Mouse (Mus musculus): ENCODE data around the gene Golm1. TPM values are rescaled to one million over a fixed set of nuclear protein-coding genes. Genes with fewer than 3 reads are reported as not detected.

The Golm1 gene
- polyA plus RNA-seq, 2 experiments, result 25.5 to 43.3 TPM

DNA sequence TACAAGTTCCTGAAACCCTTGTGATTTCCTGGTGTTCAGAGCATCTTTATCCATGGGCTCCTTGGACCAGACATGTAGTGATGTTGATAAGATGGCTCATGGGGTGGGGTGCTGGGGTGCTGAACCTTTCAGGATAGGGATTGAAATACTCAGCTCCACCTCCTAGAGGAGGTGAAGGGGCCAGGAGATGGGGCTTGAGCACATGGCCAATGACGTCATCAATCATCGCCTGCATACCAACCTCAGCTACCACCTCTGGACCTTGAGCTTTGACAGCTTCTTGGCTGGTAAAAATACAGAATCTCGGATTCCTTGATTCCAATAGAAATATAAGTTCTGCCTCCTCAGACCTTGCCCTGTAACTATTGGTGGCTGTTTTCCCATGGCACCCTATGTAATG lies 30.1 kb downstream of the Golm1 start:
- Histone ChIP-seq H3K36me3 (replicated peaks; ENCODE audit: control insufficient read depth, insufficient read depth, low read depth) (peaks cover 30% of the 10 kb centered on the region), H3K4me1 (replicated peaks; ENCODE audit: control insufficient read depth in 2 of 2, insufficient read depth in 2 of 2, low read length in 1 of 2) (peaks cover 30 to 34% of the 10 kb centered on the region in 2 experiments), H3K9me3 (ENCODE audit: control insufficient read depth, low read length) (no peaks in the 10 kb centered on the region), H3K27ac (no peak overlapping the region), H3K4me3 (ENCODE audit: insufficient read depth in 1 of 2, low read depth in 2 of 2, low read length in 2 of 2) (no peak overlapping the region), H3K9ac (replicated peaks) (no peak overlapping the region), H3K27me3 (ENCODE audit: control insufficient read depth, insufficient read depth, low read length) (no peaks in the 10 kb centered on the region), H3K4me2 (ENCODE audit: low read depth) (no peak overlapping the region)
- TF ChIP-seq EP300 (IDR thresholded peaks at IDR 0.05; ENCODE audit: low read depth) (no peak), CTCF (IDR thresholded peaks at IDR 0.05; ENCODE audit: low read depth) (no peak)
- no peak for ATAC-seq (ENCODE audit: insufficient read depth)
- DNase-seq (ENCODE audit: low read depth in 3 of 3, low spot score in 3 of 3), result no peak
- 77% methylated on average over 3 of the region's 3 CpGs for WGBS (ENCODE audit: insufficient replicate concordance)

DNA sequence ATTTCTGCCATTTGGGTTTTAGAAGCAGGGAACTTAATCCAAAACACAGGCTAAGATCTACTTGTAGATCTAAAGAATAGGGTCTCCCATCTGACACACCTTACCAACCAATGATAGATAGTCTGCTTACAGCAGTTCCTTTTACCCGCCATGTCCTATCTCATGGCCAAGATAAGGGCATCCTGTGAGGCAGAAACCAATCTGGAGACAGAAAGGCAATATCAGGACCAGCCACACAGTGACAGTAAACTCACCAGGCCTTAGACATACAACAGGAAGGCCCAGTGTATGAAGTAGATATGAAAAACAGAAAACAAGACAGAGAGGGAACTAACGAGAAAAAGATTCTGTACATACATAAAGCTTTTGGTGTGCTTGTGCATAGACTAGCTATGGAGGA lies 32.8 kb downstream of the Golm1 start:
- Histone ChIP-seq H3K4me2 (ENCODE audit: low read depth) (peak overlapping the region; percentile 57), H3K36me3 (replicated peaks; ENCODE audit: control insufficient read depth, insufficient read depth, low read depth) (peaks cover 38% of the 10 kb centered on the region), H3K9me3 (ENCODE audit: control insufficient read depth, low read length) (no peaks in the 10 kb centered on the region), H3K4me3 (ENCODE audit: insufficient read depth in 1 of 2, low read depth in 2 of 2, low read length in 2 of 2) (no peak overlapping the region), H3K9ac (replicated peaks) (no peak overlapping the region), H3K4me1 (replicated peaks; ENCODE audit: control insufficient read depth in 2 of 2, insufficient read depth in 2 of 2, low read length in 1 of 2) (peaks cover 47 to 53% of the 10 kb centered on the region in 2 experiments), H3K27me3 (ENCODE audit: control insufficient read depth, insufficient read depth, low read length) (no peaks in the 10 kb centered on the region), H3K27ac (peak overlapping the region; percentile 88)
- ATAC-seq (ENCODE audit: insufficient read depth) (peak; percentile 94), DNase-seq (ENCODE audit: low read depth in 3 of 3, low spot score in 3 of 3) (peak; percentile 76 to 80 (median 76))
- WGBS (ENCODE audit: insufficient replicate concordance), result 5% methylated on average over 2 of the region's 2 CpGs
- TF ChIP-seq CTCF (IDR thresholded peaks at IDR 0.05; ENCODE audit: low read depth) (peak; percentile 21; the same call in 1 of the 2 replicates), EP300 (IDR thresholded peaks at IDR 0.05; ENCODE audit: low read depth) (peak; percentile 98)

DNA sequence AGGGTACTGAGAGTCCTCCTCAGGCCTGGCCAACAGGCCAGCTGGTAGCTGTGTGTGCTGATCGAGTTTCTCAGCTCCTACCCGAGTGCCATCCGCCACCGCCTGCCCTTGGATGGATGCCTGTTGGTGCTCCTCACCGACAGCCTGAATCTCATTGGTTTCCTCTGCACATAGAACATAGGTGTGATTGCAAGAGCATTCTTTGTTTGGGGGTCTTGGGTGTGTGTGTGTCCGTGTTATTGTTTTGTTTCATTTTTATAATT lies 35.5 kb downstream of the Golm1 start:
- peaks cover 63% of the 10 kb centered on the region for H3K36me3 ChIP-seq (replicated peaks; ENCODE audit: control insufficient read depth, insufficient read depth, low read depth)
- no peak overlapping the region for H3K9ac ChIP-seq (replicated peaks)
- H3K9me3 ChIP-seq (ENCODE audit: control insufficient read depth, low read length), result no peaks in the 10 kb centered on the region
- H3K4me3 ChIP-seq (ENCODE audit: insufficient read depth in 1 of 2, low read depth in 2 of 2, low read length in 2 of 2), result no peak overlapping the region
- DNase-seq (ENCODE audit: low read depth in 3 of 3, low spot score in 3 of 3) (no peak), ATAC-seq (ENCODE audit: insufficient read depth) (no peak)
- no peaks in the 10 kb centered on the region for H3K27me3 ChIP-seq (ENCODE audit: control insufficient read depth, insufficient read depth, low read length)
- H3K27ac ChIP-seq, result peak overlapping the region; percentile 2; the same call in 1 of the 2 replicates
- 77% methylated on average over 6 of the region's 6 CpGs for WGBS (ENCODE audit: insufficient replicate concordance)
- peaks cover 45 to 47% of the 10 kb centered on the region in 2 experiments for H3K4me1 ChIP-seq (replicated peaks; ENCODE audit: control insufficient read depth in 2 of 2, insufficient read depth in 2 of 2, low read length in 1 of 2)
- H3K4me2 ChIP-seq (ENCODE audit: low read depth), result no peak overlapping the region
- TF ChIP-seq EP300 (IDR thresholded peaks at IDR 0.05; ENCODE audit: low read depth) (no peak), CTCF (IDR thresholded peaks at IDR 0.05; ENCODE audit: low read depth) (no peak)

DNA sequence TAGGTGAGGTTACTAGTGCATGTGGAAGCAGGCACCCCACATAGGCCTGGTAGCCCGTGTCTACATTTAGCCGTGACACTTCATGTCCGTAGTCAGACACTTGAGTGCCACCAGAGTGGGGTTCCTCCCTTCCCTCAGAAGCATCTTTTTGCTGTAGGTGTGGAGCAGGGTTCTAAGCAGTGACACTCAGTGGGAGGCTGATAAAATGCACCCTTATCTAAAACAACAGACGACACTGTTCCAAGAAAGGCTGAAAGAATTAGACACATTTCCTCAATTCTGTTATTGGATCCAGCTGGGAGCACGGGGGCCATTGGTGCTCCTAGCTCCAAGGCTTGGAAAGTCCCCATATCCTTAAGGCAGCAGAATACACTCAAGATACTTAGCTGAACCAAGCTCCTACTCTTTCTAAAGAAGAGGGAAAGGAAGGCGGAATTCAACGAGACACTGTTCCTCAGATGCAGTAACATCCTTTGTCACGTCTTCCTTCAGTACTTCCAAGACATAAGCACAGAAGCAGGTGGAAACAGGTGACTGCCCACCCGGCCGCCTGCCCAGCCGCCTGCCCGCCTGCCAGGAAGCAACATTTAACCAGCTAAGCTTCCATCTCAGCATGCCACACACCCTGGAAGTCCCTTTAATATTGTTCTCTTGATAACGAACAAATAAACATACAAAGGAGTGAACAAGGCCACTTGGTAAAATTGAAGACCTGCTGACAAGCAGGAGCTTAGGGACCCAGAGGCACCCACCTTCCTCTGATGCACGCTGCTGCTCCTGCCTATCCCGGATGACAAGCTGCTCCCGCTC lies 36.0 kb downstream of the Golm1 start:
- ATAC-seq (ENCODE audit: insufficient read depth), result peak; percentile 63
- no peaks in the 10 kb centered on the region for H3K27me3 ChIP-seq (ENCODE audit: control insufficient read depth, insufficient read depth, low read length)
- peaks cover 45 to 47% of the 10 kb centered on the region in 2 experiments for H3K4me1 ChIP-seq (replicated peaks; ENCODE audit: control insufficient read depth in 2 of 2, insufficient read depth in 2 of 2, low read length in 1 of 2)
- no peak overlapping the region; a peak in 1 of 4 replicates for H3K4me3 ChIP-seq (ENCODE audit: insufficient read depth in 1 of 2, low read depth in 2 of 2, low read length in 2 of 2)
- peaks cover 64% of the 10 kb centered on the region for H3K36me3 ChIP-seq (replicated peaks; ENCODE audit: control insufficient read depth, insufficient read depth, low read depth)
- H3K4me2 ChIP-seq (ENCODE audit: low read depth), result peak overlapping the region; percentile 23
- peak overlapping the region; percentile 24; the same call in 1 of the 2 replicates for H3K9ac ChIP-seq (replicated peaks)
- peak overlapping the region; percentile 52 for H3K27ac ChIP-seq
- peak; percentile 79 for TF ChIP-seq EP300 (IDR thresholded peaks at IDR 0.05; ENCODE audit: low read depth)
- no peak for TF ChIP-seq CTCF (IDR thresholded peaks at IDR 0.05; ENCODE audit: low read depth)
- 59% methylated on average over 16 of the region's 16 CpGs for WGBS (ENCODE audit: insufficient replicate concordance)
- peak; percentile 53 to 75 (median 58) for DNase-seq (ENCODE audit: low read depth in 3 of 3, low spot score in 3 of 3)
- H3K9me3 ChIP-seq (ENCODE audit: control insufficient read depth, low read length), result no peaks in the 10 kb centered on the region

DNA sequence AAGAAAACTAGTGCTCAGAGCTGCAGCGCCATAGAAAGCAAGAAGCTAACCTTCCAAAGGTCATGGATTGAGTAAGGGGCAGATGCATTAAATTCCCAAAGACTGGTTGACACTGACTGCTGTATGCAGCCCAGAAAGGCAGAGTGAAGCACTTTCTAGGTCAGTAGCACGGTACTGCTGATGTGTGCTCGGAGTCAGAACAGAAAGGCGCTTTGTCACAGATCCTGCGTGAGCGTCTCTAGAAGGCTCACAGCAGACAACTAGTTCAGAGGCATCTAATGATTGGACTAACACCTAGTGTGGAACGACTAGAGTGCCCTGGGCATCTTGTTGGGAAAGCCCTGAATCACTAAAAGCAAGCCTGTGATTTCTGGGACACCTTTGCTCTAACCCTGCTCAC lies 37.8 kb downstream of the Golm1 start:
- no peaks in the 10 kb centered on the region for H3K9me3 ChIP-seq (ENCODE audit: control insufficient read depth, low read length)
- H3K4me2 ChIP-seq (ENCODE audit: low read depth), result no peak overlapping the region
- no peak overlapping the region for H3K4me3 ChIP-seq (ENCODE audit: insufficient read depth in 1 of 2, low read depth in 2 of 2, low read length in 2 of 2)
- H3K4me1 ChIP-seq (replicated peaks; ENCODE audit: control insufficient read depth in 2 of 2, insufficient read depth in 2 of 2, low read length in 1 of 2), result peaks cover 36 to 39% of the 10 kb centered on the region in 2 experiments
- TF ChIP-seq EP300 (IDR thresholded peaks at IDR 0.05; ENCODE audit: low read depth) (no peak), CTCF (IDR thresholded peaks at IDR 0.05; ENCODE audit: low read depth) (no peak)
- DNase-seq (ENCODE audit: low read depth in 3 of 3, low spot score in 3 of 3), result no peak
- no peak overlapping the region for H3K27ac ChIP-seq
- H3K36me3 ChIP-seq (replicated peaks; ENCODE audit: control insufficient read depth, insufficient read depth, low read depth), result peaks cover 75% of the 10 kb centered on the region
- WGBS (ENCODE audit: insufficient replicate concordance), result 88% methylated on average over 7 of the region's 7 CpGs
- ATAC-seq (ENCODE audit: insufficient read depth), result no peak
- H3K27me3 ChIP-seq (ENCODE audit: control insufficient read depth, insufficient read depth, low read length), result no peaks in the 10 kb centered on the region
- no peak overlapping the region for H3K9ac ChIP-seq (replicated peaks)

Measured in liver, embryonic 14.5 days (tissue).